Mouse (Mus musculus): Measurements from ENCODE around the gene Evpl. TPM values are rescaled to one million over a fixed set of nuclear protein-coding genes. Genes with fewer than 3 reads are reported as not detected.

Gene Evpl
- polyA plus RNA-seq, 1 experiment = 0.01 TPM

DNA sequence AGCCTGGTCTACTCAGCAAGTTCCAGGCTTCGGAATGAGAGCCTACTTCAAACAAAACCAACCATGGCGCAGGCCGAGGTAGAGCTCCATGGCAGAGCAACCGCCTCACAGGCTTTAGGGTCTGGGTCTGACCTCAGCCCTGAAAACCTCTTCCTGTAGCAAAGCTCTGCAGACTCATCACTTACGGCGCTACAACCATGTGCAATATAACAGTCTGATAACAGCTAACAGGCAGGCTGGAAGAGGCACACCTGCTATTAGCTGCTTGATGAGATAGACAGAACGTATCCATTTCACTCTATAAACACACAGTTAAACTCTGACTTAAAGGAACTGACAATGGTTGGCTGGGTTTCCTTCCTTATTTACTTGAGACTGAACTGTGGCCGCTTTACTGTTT lies 21.6 kb upstream of the Evpl start:
- H3K27me3 ChIP-seq (ENCODE audit: control insufficient read depth) = no peaks in the 10 kb centered on the region
- H3K4me1 ChIP-seq (ENCODE audit: control insufficient read depth) = peaks cover 8% of the 10 kb centered on the region; the same call in 1 of the 2 replicates
- TF ChIP-seq GATA1 (IDR thresholded peaks at IDR 0.05; ENCODE audit: low read length) = no peak
- TF ChIP-seq TAL1 (IDR thresholded peaks at IDR 0.05; ENCODE audit: low read length) = no peak
- H3K36me3 ChIP-seq (ENCODE audit: control insufficient read depth) = peaks cover 97% of the 10 kb centered on the region
- no peaks in the 10 kb centered on the region for H3K9me3 ChIP-seq (ENCODE audit: control insufficient read depth, low read length)
- H3K4me3 ChIP-seq (replicated peaks) = no peak overlapping the region

DNA sequence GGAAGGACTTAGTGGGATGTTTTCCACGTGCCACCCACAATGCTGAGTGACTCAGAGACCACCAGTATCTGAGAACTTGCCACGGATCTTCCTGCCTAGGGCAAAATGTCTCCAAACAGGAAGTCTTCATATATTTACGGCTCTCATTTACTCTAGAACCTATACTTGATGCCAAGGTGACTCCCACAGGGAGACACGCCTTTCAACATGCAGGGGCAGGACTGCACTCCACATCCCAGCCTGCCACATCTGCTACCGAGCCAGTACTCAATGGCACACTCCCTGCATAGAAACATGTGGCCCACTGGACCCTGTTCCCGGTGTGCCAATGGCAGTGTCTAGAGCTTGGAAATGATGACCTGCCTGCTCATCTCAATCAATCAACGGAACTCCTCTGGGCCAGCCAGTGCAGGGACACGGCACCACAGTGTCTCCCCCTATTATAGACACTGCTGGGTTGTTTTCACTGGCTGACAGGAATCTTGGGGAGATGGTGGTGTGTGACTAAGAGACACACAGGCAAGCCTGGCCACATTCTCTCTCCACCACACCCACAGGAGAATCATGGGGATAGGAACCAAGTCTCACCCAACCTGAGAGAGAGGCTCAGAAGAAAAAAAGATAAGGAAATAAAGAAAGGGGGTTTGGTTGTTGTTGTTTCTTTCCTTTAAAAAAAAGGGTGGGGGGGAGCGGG lies 18.3 kb upstream of the Evpl start:
- H3K27me3 ChIP-seq (ENCODE audit: control insufficient read depth) = no peaks in the 10 kb centered on the region
- H3K36me3 ChIP-seq (ENCODE audit: control insufficient read depth) = peaks cover 95% of the 10 kb centered on the region
- peaks cover 8% of the 10 kb centered on the region; the same call in 1 of the 2 replicates for H3K4me1 ChIP-seq (ENCODE audit: control insufficient read depth)
- H3K4me3 ChIP-seq (replicated peaks) = no peak overlapping the region
- TF ChIP-seq GATA1 (IDR thresholded peaks at IDR 0.05; ENCODE audit: low read length) (no peak), TAL1 (IDR thresholded peaks at IDR 0.05; ENCODE audit: low read length) (no peak)
- no peaks in the 10 kb centered on the region for H3K9me3 ChIP-seq (ENCODE audit: control insufficient read depth, low read length)

DNA sequence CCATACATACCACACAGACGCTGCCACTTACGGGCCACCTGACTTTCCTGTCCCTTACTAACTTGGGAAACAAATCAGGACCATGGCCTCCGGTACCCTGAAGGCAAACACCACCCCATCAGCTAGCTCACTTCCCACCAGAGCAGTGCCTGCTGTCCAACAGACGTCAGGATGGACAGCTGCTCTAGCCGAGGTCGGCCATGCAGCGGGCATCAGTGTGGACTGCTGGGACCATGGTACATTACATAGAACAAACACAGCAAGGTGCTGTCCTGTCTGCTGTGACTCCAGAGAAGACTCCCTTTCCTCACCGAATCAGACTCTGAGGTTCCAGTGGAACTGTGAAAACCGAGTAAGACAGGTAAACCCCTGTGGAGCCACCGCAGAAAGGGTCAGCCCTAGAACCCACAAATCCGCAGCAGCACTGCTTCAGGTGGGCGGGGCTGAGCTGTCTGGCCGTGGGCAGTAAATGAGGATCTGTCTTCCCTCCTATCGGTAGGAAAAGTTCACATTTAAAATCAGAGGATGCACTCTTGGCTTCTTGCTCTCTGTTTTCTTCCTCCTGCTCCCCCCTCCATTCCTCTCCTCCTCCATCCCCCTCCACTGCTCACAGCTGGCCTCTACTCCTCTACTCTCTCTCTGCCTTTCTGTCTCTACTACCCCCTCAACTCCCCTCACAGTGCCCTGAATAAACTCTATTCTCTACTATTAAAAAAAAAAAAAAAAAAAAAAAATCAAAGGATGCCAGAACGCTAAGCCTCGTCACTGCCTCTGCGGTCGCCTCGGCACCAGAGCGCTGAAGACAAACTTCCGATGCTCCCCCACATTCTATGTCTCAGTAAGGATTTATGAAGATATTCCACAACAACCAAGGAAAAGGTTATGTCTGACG lies 17.5 kb upstream of the Evpl start:
- no peak for TF ChIP-seq GATA1 (IDR thresholded peaks at IDR 0.05; ENCODE audit: low read length)
- no peak for TF ChIP-seq TAL1 (IDR thresholded peaks at IDR 0.05; ENCODE audit: low read length)
- no peaks in the 10 kb centered on the region for H3K9me3 ChIP-seq (ENCODE audit: control insufficient read depth, low read length)
- no peaks in the 10 kb centered on the region for H3K27me3 ChIP-seq (ENCODE audit: control insufficient read depth)
- no peak overlapping the region for H3K4me3 ChIP-seq (replicated peaks)
- H3K4me1 ChIP-seq (ENCODE audit: control insufficient read depth) = peaks cover 5% of the 10 kb centered on the region; the same call in 1 of the 2 replicates
- H3K36me3 ChIP-seq (ENCODE audit: control insufficient read depth) = peaks cover 95% of the 10 kb centered on the region

DNA sequence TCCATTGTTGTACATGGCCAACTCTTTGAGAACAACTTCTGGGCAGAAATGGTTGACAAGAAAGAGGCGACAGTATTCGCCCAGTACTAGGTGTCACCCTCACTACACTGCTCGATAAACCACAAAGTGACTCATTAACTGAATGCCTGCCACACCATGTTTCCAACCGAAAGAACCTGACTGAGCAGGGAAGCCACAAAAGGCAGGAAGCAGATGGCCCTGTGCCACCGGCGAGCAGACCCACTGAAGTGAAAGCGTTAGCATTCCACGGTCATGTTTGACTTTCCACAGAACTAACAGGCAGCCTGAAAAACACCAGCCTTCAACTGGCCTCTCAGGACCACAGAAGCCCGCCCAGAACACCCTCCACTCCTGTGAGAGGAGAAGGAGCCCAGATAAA lies 16.8 kb upstream of the Evpl start:
- Histone ChIP-seq H3K4me1 (ENCODE audit: control insufficient read depth) (peaks cover 3% of the 10 kb centered on the region; the same call in 1 of the 2 replicates), H3K4me3 (replicated peaks) (no peak overlapping the region), H3K9me3 (ENCODE audit: control insufficient read depth, low read length) (no peaks in the 10 kb centered on the region), H3K36me3 (ENCODE audit: control insufficient read depth) (peaks cover 95% of the 10 kb centered on the region), H3K27me3 (ENCODE audit: control insufficient read depth) (no peaks in the 10 kb centered on the region)
- TF ChIP-seq TAL1 (IDR thresholded peaks at IDR 0.05; ENCODE audit: low read length) (no peak), GATA1 (IDR thresholded peaks at IDR 0.05; ENCODE audit: low read length) (no peak)

DNA sequence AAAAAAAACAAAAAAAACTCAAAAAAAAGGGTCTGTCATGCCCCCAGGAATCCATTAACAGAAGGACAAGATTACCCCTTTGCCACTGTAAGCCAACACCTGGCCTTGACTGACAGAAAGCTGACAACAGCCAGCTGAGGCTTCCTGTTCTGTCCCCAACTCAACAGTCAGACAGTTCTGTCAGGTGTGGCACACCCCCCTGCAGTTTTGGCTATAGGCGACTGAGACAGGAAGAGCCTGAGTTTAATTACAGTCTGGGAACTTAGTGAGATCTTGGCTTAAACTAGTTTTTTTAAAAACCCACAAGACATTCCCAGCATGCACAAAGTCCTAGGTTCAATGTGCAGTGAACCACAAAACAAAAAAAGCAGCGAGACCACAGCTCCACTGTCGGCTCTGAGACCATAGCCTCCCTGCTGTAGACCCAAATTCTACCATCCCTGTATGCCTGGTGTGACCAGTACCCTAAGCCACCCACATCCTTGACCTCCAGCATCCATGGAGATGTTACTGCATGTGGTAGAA lies 15.3 kb upstream of the Evpl start:
- Histone ChIP-seq H3K36me3 (ENCODE audit: control insufficient read depth) (peaks cover 96% of the 10 kb centered on the region), H3K27me3 (ENCODE audit: control insufficient read depth) (no peaks in the 10 kb centered on the region), H3K4me1 (ENCODE audit: control insufficient read depth) (no peaks in the 10 kb centered on the region; the same call in 1 of the 2 replicates), H3K9me3 (ENCODE audit: control insufficient read depth, low read length) (no peaks in the 10 kb centered on the region), H3K4me3 (replicated peaks) (no peak overlapping the region)
- TF ChIP-seq GATA1 (IDR thresholded peaks at IDR 0.05; ENCODE audit: low read length) = no peak
- no peak for TF ChIP-seq TAL1 (IDR thresholded peaks at IDR 0.05; ENCODE audit: low read length)

DNA sequence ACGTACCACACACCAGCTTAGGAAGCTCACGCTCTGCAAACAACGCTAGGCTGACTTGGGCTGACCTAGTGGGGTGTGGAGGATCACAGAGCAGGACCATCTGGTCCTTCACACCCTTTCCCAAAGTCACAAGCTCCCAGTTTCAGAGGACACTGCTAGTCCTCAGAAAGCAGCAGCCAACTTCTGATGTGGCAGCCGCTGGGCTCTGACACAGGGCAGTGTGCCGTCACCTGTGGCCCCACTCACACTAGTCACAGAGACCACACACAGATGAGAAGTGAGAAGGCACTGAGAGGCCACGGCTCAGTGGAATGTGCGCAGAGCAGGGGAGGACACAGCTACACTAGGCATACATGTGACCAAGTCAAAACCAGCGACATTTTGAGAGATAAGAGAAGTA lies 13.0 kb upstream of the Evpl start:
- Histone ChIP-seq H3K36me3 (ENCODE audit: control insufficient read depth) (peaks cover 98% of the 10 kb centered on the region), H3K4me3 (replicated peaks) (no peak overlapping the region), H3K9me3 (ENCODE audit: control insufficient read depth, low read length) (no peaks in the 10 kb centered on the region), H3K4me1 (ENCODE audit: control insufficient read depth) (no peaks in the 10 kb centered on the region; the same call in 1 of the 2 replicates), H3K27me3 (ENCODE audit: control insufficient read depth) (no peaks in the 10 kb centered on the region)
- TF ChIP-seq TAL1 (IDR thresholded peaks at IDR 0.05; ENCODE audit: low read length) (no peak), GATA1 (IDR thresholded peaks at IDR 0.05; ENCODE audit: low read length) (no peak)

DNA sequence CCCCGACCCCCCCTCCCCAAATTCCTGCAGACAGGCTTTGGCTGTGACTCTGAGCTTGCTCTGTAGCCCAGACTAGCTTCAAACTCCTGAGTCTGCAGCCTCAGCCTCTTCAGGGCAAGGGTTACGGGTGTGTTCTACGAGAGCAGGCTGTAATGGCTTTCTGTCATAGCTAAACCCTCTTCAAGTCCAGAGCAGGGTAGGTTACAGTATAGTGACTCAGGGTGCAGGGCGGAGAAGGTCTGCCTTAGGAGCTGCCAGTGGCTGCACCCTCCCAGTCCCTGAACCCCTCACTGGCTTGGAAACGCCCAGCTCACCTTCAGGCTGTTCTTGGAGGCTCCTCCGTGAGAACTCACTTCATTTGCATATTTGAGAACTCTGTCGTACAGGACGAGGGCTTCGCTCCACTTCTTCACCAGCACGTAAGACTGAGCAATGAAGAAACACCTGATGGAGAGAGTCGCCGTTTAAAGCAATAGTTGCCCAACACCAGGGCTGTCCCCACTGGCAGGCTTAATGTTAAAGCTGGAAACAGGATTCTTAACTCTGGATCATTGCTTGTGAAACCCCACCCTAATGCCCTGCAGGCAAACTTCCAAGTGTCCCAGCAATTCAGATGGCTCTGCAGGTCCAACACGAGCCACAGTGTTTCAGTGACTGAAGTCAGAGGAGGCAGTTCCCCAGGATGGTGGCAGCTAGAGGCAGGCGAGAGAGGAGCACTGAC lies 9.8 kb upstream of the Evpl start:
- H3K36me3 ChIP-seq (ENCODE audit: control insufficient read depth) = peaks cover 91% of the 10 kb centered on the region
- H3K4me3 ChIP-seq (replicated peaks) = no peak overlapping the region
- TF ChIP-seq GATA1 (IDR thresholded peaks at IDR 0.05; ENCODE audit: low read length) (no peak), TAL1 (IDR thresholded peaks at IDR 0.05; ENCODE audit: low read length) (no peak)
- no peaks in the 10 kb centered on the region for H3K27me3 ChIP-seq (ENCODE audit: control insufficient read depth)
- H3K9me3 ChIP-seq (ENCODE audit: control insufficient read depth, low read length) = no peaks in the 10 kb centered on the region
- H3K4me1 ChIP-seq (ENCODE audit: control insufficient read depth) = no peaks in the 10 kb centered on the region

DNA sequence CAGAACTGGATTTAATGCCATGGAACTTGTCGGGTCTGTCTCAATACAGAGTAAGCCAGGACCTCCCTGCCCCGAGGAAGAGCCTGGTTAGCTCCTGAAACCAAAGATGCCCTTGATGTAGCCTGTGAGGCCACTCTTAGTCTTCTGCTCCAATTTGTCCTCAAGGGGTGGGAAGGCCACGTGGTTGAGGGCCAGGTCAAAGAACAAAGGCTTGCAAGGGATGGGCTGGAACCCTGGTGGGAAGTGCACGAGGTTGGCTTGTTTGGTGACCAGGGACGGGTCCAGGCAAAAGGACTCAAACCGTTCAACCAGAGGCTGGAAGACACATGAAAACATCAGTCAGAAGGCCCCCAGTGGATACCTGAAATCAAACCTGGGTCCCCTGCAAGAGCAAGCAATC lies 7.7 kb upstream of the Evpl start:
- Histone ChIP-seq H3K27me3 (ENCODE audit: control insufficient read depth) (no peaks in the 10 kb centered on the region), H3K36me3 (ENCODE audit: control insufficient read depth) (peaks cover 71% of the 10 kb centered on the region), H3K4me1 (ENCODE audit: control insufficient read depth) (no peaks in the 10 kb centered on the region; the same call in 1 of the 2 replicates), H3K4me3 (replicated peaks) (no peak overlapping the region), H3K9me3 (ENCODE audit: control insufficient read depth, low read length) (no peaks in the 10 kb centered on the region)
- TF ChIP-seq TAL1 (IDR thresholded peaks at IDR 0.05; ENCODE audit: low read length) (no peak), GATA1 (IDR thresholded peaks at IDR 0.05; ENCODE audit: low read length) (no peak)
